Mouse (Mus musculus) ES-E14 (cell line): ENCODE results near the gene Gpr83. TPM values are rescaled to one million over a fixed set of nuclear protein-coding genes. Genes with fewer than 3 reads are reported as not detected.

ENCODE experiments used
- DNase-seq: peaks from one replicate; pipeline ENCODE4 v3.0.0-alpha.2; 2013; ENCODE audit warnings: low read depth, low spot score
- H3K27ac ChIP-seq: 2 replicates; pipeline ENCODE4 v1.5.1; 2012; ENCODE audit warnings: low read depth, mild to moderate bottlenecking, low read length, moderate library complexity, mixed read lengths; ENCODE audit not compliant: poor library complexity, insufficient read depth, severe bottlenecking
- H3K36me3 ChIP-seq: 2 replicates; pipeline ENCODE4 v1.6.1; 2012; ENCODE audit warnings: mild to moderate bottlenecking, low read length, moderate library complexity, mixed read lengths; ENCODE audit not compliant: control insufficient read depth, poor library complexity, insufficient read depth, severe bottlenecking
- H3K4me1 ChIP-seq, 2 experiments: fragments of 150-350 bp in 1 of 2; sonication (generic) in 1 of 2; 2 replicates each; pipeline ENCODE4 v1.6.1; 2012; ENCODE audit warnings: low read length in 2 of 2, mild to moderate bottlenecking in 1 of 2, mixed read lengths in 1 of 2; ENCODE audit not compliant: control insufficient read depth in 2 of 2, insufficient read depth in 2 of 2, poor library complexity in 1 of 2
- H3K4me3 ChIP-seq, 2 experiments: fragments of 150-350 bp in 1 of 2; sonication (generic) in 1 of 2; 2 replicates each; pipeline ENCODE4 v1.5.1; 2012; ENCODE audit warnings: low read length in 2 of 2, low read depth in 1 of 2, mild to moderate bottlenecking in 1 of 2, mixed read lengths in 1 of 2; ENCODE audit not compliant: insufficient read depth in 1 of 2, poor library complexity in 1 of 2, severe bottlenecking in 1 of 2
- H3K9ac ChIP-seq: 2 replicates; pipeline ENCODE4 v1.6.1; 2012; ENCODE audit warnings: low read depth, mild to moderate bottlenecking, low read length, mixed read lengths; ENCODE audit not compliant: poor library complexity, insufficient read depth, severe bottlenecking
- H3K9me3 ChIP-seq: fragments of 150-350 bp; sonication (generic); 2 replicates; pipeline ENCODE4 v1.6.1; 2012; ENCODE audit warnings: low read depth, mild to moderate bottlenecking, low read length; ENCODE audit not compliant: control insufficient read depth, insufficient read depth
- CHD2 ChIP-seq: IDR thresholded peaks from 2 replicates; pipeline ENCODE4 v1.6.1; 2014; ENCODE audit warnings: mild to moderate bottlenecking, low read depth, low read length, inconsistent platforms
- HCFC1 ChIP-seq: IDR thresholded peaks from 2 replicates; pipeline ENCODE4 v1.6.1; 2012; ENCODE audit warnings: low read length, inconsistent platforms, borderline replicate concordance; ENCODE audit not compliant: insufficient read depth
- MAFK ChIP-seq: IDR thresholded peaks from 2 replicates; pipeline ENCODE4 v1.6.1; 2014; ENCODE audit warnings: mild to moderate bottlenecking, low read depth, low read length, inconsistent platforms; ENCODE audit not compliant: insufficient read depth
- ZC3H11A ChIP-seq: IDR thresholded peaks from 2 replicates; pipeline ENCODE4 v1.6.1; 2012; ENCODE audit warnings: low read depth, mild to moderate bottlenecking, inconsistent platforms, low read length, borderline replicate concordance
- ZNF384 ChIP-seq: IDR thresholded peaks from 2 replicates; pipeline ENCODE4 v1.6.1; 2012; ENCODE audit warnings: low read depth, low read length, inconsistent platforms
- in situ Hi-C, 2 experiments: fragments of 600-800 bp; cut with MboI; formaldehyde crosslinking; loops; one replicate each; pipeline ENCODE4 v1.15.1; 2025; ENCODE audit warnings: low sequenced_read_pairs in 2 of 2, inconsistent platforms in 1 of 2; ENCODE audit not compliant: unreplicated experiment in 2 of 2
- total RNA-seq: library from RNA; depleted of rRNA; stranded (reverse); fragments of 300-350 nt; gene quantifications from 2 replicates; pipeline ENCODE4 v1.2.3, GENCODE M21; 2012

Gene Gpr83
- total RNA-seq, 1 experiment: 0.49 TPM

DNA sequence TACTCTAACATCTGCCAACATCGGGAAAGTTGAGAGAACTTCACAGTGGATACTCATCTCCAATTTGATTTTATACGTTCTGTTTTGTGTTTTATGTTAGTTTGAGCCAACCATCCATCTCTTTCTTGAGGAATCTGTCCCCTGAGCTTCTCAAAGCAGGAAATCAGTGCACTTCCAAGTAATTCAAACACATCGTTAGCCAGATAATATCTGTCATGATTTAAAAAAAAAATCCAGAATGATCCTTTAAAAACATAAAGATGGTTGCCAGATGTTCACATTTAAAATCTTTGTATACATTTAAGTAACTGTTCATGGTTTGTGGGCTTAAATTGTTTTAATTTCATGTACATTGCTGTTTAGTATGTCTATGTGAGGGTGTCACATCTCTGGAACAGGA, 45.9 kb downstream of the Gpr83 start:
- Histone ChIP-seq H3K36me3 (no peaks in the 10 kb centered on the region), H3K9me3 (no peaks in the 10 kb centered on the region), H3K4me1 (peaks cover 0 to 13% of the 10 kb centered on the region in 2 experiments; a peak in 2 of 4 replicates), H3K27ac (no peak overlapping the region), H3K4me3 (no peak overlapping the region), H3K9ac (no peak overlapping the region)
- no peak for DNase-seq
- no peak for TF ChIP-seq ZC3H11A
- TF ChIP-seq ZNF384: no peak
- no peak for TF ChIP-seq CHD2
- TF ChIP-seq MAFK: no peak
- in situ Hi-C loops: no loop called here

DNA sequence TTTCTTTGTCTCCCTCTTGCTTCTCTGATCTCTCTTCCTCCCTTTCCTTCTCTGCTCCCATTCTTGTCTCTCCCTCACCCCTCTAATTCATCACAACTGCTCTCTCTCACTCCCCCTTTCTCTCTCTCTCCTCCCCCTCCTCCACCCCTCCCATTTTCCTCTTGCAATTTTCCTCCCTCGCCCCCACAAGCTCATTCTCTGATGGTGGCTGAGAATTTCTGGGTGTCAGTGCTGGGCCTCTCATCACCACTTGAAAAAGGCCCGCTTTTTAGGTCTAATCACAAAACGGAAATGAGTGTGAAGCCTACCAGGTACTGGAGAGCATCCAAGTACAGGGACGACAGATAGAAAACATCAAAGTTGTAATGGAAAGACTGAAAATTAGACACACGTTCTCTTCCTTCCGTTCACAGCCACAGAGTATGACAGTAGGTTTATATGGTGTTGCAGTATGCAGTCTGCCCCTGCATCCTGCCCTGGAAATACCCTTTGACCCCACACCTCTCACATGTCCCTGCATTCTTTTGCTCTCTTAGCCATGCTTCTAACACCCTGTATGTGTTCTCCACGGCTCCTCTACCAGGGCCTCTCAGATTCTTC, 47.9 kb downstream of the Gpr83 start:
- in situ Hi-C loops: no loop called here
- TF ChIP-seq ZC3H11A: no peak
- no peak for TF ChIP-seq MAFK
- TF ChIP-seq CHD2: no peak
- no peak for TF ChIP-seq ZNF384
- no peak for TF ChIP-seq HCFC1
- Histone ChIP-seq H3K36me3 (no peaks in the 10 kb centered on the region), H3K27ac (no peak overlapping the region), H3K4me1 (peaks cover 0 to 13% of the 10 kb centered on the region in 2 experiments; a peak in 2 of 4 replicates), H3K4me3 (no peak overlapping the region), H3K9ac (no peak overlapping the region), H3K9me3 (no peaks in the 10 kb centered on the region)
- DNase-seq: no peak

DNA sequence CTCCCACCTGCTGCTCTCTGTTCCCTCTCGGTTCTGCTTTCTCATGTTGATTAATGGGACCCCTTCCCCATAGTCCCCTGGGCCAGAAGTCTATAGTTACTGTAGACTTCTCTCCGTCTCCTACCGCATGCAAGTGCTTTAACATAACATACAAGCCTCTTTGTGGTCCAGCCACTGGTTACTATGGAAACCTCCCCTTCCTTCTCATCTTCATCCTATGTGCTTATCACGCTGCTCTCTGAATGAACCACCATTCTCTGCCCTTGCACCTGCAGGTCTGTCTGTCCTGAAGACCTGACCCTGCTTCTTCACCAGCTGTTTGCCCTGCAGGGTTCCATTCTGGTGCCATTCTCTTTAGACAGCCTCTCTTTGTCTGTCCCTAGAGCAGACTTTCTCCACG, 50.0 kb downstream of the Gpr83 start:
- H3K9me3 ChIP-seq: no peaks in the 10 kb centered on the region
- DNase-seq: no peak
- H3K36me3 ChIP-seq: no peaks in the 10 kb centered on the region
- in situ Hi-C loops: no loop called here
- H3K9ac ChIP-seq: no peak overlapping the region
- no peak overlapping the region for H3K4me3 ChIP-seq
- no peak for TF ChIP-seq ZNF384
- TF ChIP-seq ZC3H11A: no peak
- TF ChIP-seq HCFC1: no peak
- no peak for TF ChIP-seq MAFK
- no peak for TF ChIP-seq CHD2
- no peak overlapping the region for H3K27ac ChIP-seq
- H3K4me1 ChIP-seq: peaks cover 0 to 2% of the 10 kb centered on the region in 2 experiments; a peak in 1 of 4 replicates

DNA sequence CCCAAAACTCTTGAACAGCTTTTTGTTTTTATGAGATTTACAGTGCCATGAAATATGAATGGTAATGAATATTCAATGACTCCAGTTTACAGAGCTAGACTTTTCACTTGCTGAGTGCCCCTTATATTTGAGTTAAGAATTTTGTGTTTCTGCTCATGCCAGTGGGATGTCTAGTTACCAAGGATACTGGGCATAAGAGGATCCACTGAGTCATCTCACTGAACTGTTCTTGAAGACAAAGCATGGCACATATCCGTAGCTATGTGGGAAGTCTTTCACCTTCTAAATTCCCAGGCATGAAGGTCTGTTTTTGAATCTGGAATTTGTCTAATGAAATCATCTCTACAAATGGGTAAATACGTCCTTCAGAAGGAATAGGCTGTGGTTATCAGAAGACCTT, 52.0 kb downstream of the Gpr83 start:
- in situ Hi-C loops: no loop called here
- TF ChIP-seq ZC3H11A (no peak), ZNF384 (no peak), MAFK (no peak), HCFC1 (no peak), CHD2 (no peak)
- H3K4me1 ChIP-seq: no peaks in the 10 kb centered on the region; a peak in 1 of 4 replicates

DNA sequence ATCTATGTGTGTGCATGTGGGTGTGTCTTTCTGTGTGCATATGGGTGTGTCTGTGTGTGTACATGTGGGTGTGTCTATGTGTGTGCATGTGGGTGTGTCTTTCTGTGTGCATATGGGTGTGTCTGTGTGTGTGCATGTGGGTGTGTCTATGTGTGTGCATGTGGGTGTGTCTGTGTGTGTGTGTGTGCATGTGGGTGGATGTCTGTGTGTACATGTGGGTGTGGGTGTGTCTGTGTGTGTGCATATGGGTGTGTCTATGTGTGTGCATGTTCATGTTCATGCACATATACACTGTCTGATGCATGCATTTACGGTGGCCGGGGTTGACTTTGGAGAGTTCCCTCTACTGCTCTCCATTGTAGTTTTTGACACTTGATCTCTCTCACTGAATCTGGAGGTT, 57.7 kb downstream of the Gpr83 start:
- H3K27ac ChIP-seq: no peak overlapping the region
- H3K9me3 ChIP-seq: no peaks in the 10 kb centered on the region
- no peaks in the 10 kb centered on the region for H3K36me3 ChIP-seq
- in situ Hi-C loops: no loop called here
- H3K4me1 ChIP-seq: no peaks in the 10 kb centered on the region
- no peak for TF ChIP-seq ZC3H11A
- no peak for TF ChIP-seq MAFK
- no peak for DNase-seq
- H3K9ac ChIP-seq: no peak overlapping the region
- H3K4me3 ChIP-seq: no peak overlapping the region

More for the DNA sequence above, 52.0 kb downstream of the Gpr83 start:
- H3K4me3 ChIP-seq: no peak overlapping the region
- H3K36me3 ChIP-seq: no peaks in the 10 kb centered on the region
- no peak overlapping the region for H3K27ac ChIP-seq
- H3K9ac ChIP-seq: no peak overlapping the region
- DNase-seq: no peak
- H3K9me3 ChIP-seq: no peaks in the 10 kb centered on the region
